18 mouse cellular contexts compared by ENCODE assay signal in the genomic region with DNA sequence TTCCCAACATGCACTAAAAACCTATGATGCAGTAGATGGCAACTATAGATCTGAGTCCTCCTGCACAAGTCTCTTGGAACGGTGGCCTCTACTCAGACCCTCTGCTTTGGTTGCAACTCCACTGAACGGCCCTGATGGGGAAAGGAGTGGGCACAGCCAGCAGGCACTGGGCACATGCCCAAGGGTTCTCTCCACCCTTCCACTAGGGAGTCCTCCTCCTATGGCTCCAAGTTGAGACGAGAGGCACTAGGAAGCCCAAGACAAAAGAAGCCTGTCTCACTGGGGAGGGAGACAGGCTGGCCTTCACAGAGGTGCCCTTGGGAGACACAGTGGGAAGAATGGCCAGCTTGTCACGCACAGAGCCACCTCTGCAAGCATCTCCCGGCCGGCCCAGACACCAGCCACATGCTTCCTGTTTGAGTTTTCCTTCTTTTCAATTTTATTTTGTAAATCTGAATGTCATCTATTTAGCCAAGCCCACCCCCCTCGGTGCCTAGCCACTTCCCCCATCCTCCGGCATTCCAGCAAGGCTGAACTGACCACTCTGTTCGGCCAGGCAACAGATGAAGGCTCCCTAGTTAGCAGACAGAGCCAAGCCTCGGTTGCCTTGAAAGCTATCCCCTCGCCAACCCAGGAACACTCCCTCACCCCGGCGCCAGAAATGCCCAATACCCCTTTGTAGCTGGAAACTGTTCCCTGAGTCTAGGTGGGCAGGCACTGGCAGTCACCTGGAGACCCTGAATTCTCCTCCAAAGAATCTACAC. TPM values are rescaled to one million over a fixed set of nuclear protein-coding genes. Genes with fewer than 3 reads are reported as not detected.
A peak's percentile ranks its signal among the peaks of the same experiment; 100 is the strongest.
DNase-seq lines count a peak whose midpoint lies in the region; ATAC-seq and TF ChIP-seq lines count a peak whose summit lies in the region.
"Had no signal": no experiment of that assay in that cellular context is flagged by ENCODE, and none has a peak within 500 bp of the region (broad histone marks: within the 10 kb centered on the region; RNA-seq: fewer than 3 reads in every experiment).

No protein-coding gene starts in this region.

- no peaks in the 10 kb centered on the region for H3K9me3 ChIP-seq in hindbrain, embryonic 10.5 days
- H3K9me3 ChIP-seq in hindbrain, embryonic 12.5 days (replicated peaks) = no peaks in the 10 kb centered on the region
- H3K9me3 ChIP-seq in midbrain, embryonic 10.5 days (replicated peaks) = no peaks in the 10 kb centered on the region
- no peaks in the 10 kb centered on the region for H3K9me3 ChIP-seq in midbrain, postnatal 0 days (ENCODE audit: low read length)
- no peaks in the 10 kb centered on the region for H3K9me3 ChIP-seq in embryonic facial prominence, embryonic 13.5 days
- H3K9me3 ChIP-seq: forebrain, embryonic 12.5 days; midbrain, embryonic 13.5 days had no signal

- WGBS in hindbrain, embryonic 10.5 days = 59% methylated on average over 13 of the region's 13 CpGs
- WGBS in hindbrain, embryonic 12.5 days = 70% methylated on average over 13 of the region's 13 CpGs
- WGBS in midbrain, embryonic 10.5 days = 71% methylated on average over 13 of the region's 13 CpGs
- 61% methylated on average over 13 of the region's 13 CpGs for WGBS in midbrain, postnatal 0 days
- WGBS in embryonic facial prominence, embryonic 13.5 days = 45% methylated on average over 13 of the region's 13 CpGs

- no peaks in the 10 kb centered on the region for H3K27me3 ChIP-seq in hindbrain, embryonic 10.5 days (ENCODE audit: insufficient read depth, poor library complexity, severe bottlenecking)
- no peaks in the 10 kb centered on the region for H3K27me3 ChIP-seq in hindbrain, embryonic 12.5 days
- H3K27me3 ChIP-seq in midbrain, embryonic 10.5 days (ENCODE audit: low read depth, poor library complexity, severe bottlenecking) = peaks cover 28% of the 10 kb centered on the region; the same call in 1 of the 2 replicates
- no peaks in the 10 kb centered on the region for H3K27me3 ChIP-seq in midbrain, postnatal 0 days (ENCODE audit: insufficient read depth, low read length)
- no peaks in the 10 kb centered on the region for H3K27me3 ChIP-seq in embryonic facial prominence, embryonic 13.5 days
- H3K27me3 ChIP-seq: forebrain, embryonic 12.5 days; midbrain, embryonic 13.5 days had no signal

- peak overlapping the region; percentile 42; the same call in 1 of the 2 replicates for H3K27ac ChIP-seq in hindbrain, embryonic 10.5 days
- H3K27ac ChIP-seq in hindbrain, embryonic 12.5 days = no peak overlapping the region
- 0 out of 2 replicates have a peak overlapping the region, but pooled peaks have one; percentile 10 for H3K27ac ChIP-seq in midbrain, embryonic 10.5 days (replicated peaks)
- no peak overlapping the region for H3K27ac ChIP-seq in midbrain, postnatal 0 days (ENCODE audit: low read depth, low read length)
- 0 out of 2 replicates have a peak overlapping the region, but pooled peaks have one; percentile 16 for H3K27ac ChIP-seq in embryonic facial prominence, embryonic 13.5 days
- H3K27ac ChIP-seq: forebrain, embryonic 12.5 days; midbrain, embryonic 13.5 days had no signal

- ATAC-seq in hindbrain, embryonic 12.5 days (ENCODE audit: low FRiP score) = no peak
- ATAC-seq in midbrain, postnatal 0 days (ENCODE audit: low FRiP score) = no peak
- ATAC-seq in embryonic facial prominence, embryonic 13.5 days (ENCODE audit: insufficient number of reproducible peaks, insufficient read depth, low FRiP score, low TSS enrichment, low read depth) = no peak
- ATAC-seq: intestine, postnatal 0 days; midbrain, embryonic 13.5 days had no signal

- no peak overlapping the region for H3K4me2 ChIP-seq in hindbrain, embryonic 12.5 days (replicated peaks)
- no peak overlapping the region for H3K4me2 ChIP-seq in midbrain, postnatal 0 days (ENCODE audit: low read depth, low read length, poor library complexity, severe bottlenecking)
- no peak overlapping the region for H3K4me2 ChIP-seq in embryonic facial prominence, embryonic 13.5 days
- H3K4me2 ChIP-seq: forebrain, embryonic 12.5 days; midbrain, embryonic 13.5 days had no signal

- peak; percentile 49 to 69 for DNase-seq in cerebellum, postnatal 10 days
- DNase-seq in cerebellum, adult 9-10 months = no peak
- DNase-seq in hindbrain, embryonic 10.5 days (ENCODE audit: low spot score) = no peak
- DNase-seq in midbrain, embryonic 10.5 days (ENCODE audit: low spot score) = no peak
- no peak for DNase-seq in midbrain, postnatal 0 days (ENCODE audit: low spot score)
- no peak for DNase-seq in thymus, postnatal 14 days
- DNase-seq: adrenal gland, postnatal 25 days; cerebellum, adult 8-10 months; heart, adult 18-20 months; kidney, postnatal 36 days; layer of hippocampus, postnatal 36 days; lung, postnatal 4 days; thymus, postnatal 4 days had no signal

- no peak overlapping the region for H3K9ac ChIP-seq in hindbrain, embryonic 12.5 days
- no peak overlapping the region for H3K9ac ChIP-seq in midbrain, postnatal 0 days (replicated peaks; ENCODE audit: low read length, poor library complexity, severe bottlenecking)
- H3K9ac ChIP-seq in embryonic facial prominence, embryonic 13.5 days = no peak overlapping the region
- H3K9ac ChIP-seq: forebrain, embryonic 12.5 days; midbrain, embryonic 13.5 days had no signal

- peaks cover 48% of the 10 kb centered on the region for H3K4me1 ChIP-seq in hindbrain, embryonic 10.5 days (replicated peaks)
- peaks cover 13% of the 10 kb centered on the region for H3K4me1 ChIP-seq in hindbrain, embryonic 12.5 days
- H3K4me1 ChIP-seq in midbrain, embryonic 10.5 days = peaks cover 31% of the 10 kb centered on the region
- 0 out of 2 replicates have a peak, but pooled peaks cover 2% of the 10 kb centered on the region for H3K4me1 ChIP-seq in midbrain, postnatal 0 days (ENCODE audit: insufficient read depth, low read length)
- peaks cover 55% of the 10 kb centered on the region for H3K4me1 ChIP-seq in embryonic facial prominence, embryonic 13.5 days

- no peak overlapping the region for H3K4me3 ChIP-seq in hindbrain, embryonic 10.5 days
- no peak overlapping the region for H3K4me3 ChIP-seq in hindbrain, embryonic 12.5 days
- H3K4me3 ChIP-seq in midbrain, embryonic 10.5 days = no peak overlapping the region
- H3K4me3 ChIP-seq in midbrain, postnatal 0 days (ENCODE audit: low read depth, low read length) = no peak overlapping the region
- H3K4me3 ChIP-seq in embryonic facial prominence, embryonic 13.5 days = no peak overlapping the region
- H3K4me3 ChIP-seq: forebrain, embryonic 12.5 days; midbrain, embryonic 13.5 days had no signal

- peaks cover 6% of the 10 kb centered on the region; the same call in 1 of the 2 replicates for H3K36me3 ChIP-seq in hindbrain, embryonic 10.5 days
- no peaks in the 10 kb centered on the region for H3K36me3 ChIP-seq in hindbrain, embryonic 12.5 days
- H3K36me3 ChIP-seq in midbrain, embryonic 10.5 days = 0 out of 2 replicates have a peak, but pooled peaks cover 4% of the 10 kb centered on the region
- H3K36me3 ChIP-seq in midbrain, postnatal 0 days (ENCODE audit: insufficient read depth, low read length) = no peaks in the 10 kb centered on the region
- H3K36me3 ChIP-seq in embryonic facial prominence, embryonic 13.5 days = peaks cover 7% of the 10 kb centered on the region; the same call in 1 of the 2 replicates
- H3K36me3 ChIP-seq: forebrain, embryonic 12.5 days; midbrain, embryonic 13.5 days had no signal

- no peak for TF ChIP-seq CTCF in midbrain, postnatal 0 days (IDR thresholded peaks at IDR 0.05)

RNA-seq across cellular contexts. Expression of gene Sh3pxd2a, which starts 49.9 kb away (rescaled TPM):
- polyA plus RNA-seq in hindbrain, embryonic 10.5 days (2016; fragmentation: Nextera tagmentation; extraction: Ambion mirVana) = 2.7 TPM in 2 replicates
- 3.9 and 5.4 TPM in 2 replicates for polyA plus RNA-seq in hindbrain, embryonic 12.5 days (2016; fragmentation: Nextera tagmentation; extraction: Ambion mirVana)
- polyA plus RNA-seq in midbrain, embryonic 10.5 days (2016; fragmentation: Nextera tagmentation; extraction: Ambion mirVana) = 1.7 TPM in 2 replicates
- total RNA-seq in midbrain, postnatal 0 days (2014; rRNA removed) = 21.0 and 27.4 TPM in 2 replicates
- 1.2 and 1.5 TPM in 2 replicates for polyA plus RNA-seq in midbrain, postnatal 0 days (2015; fragmentation: Nextera tagmentation; extraction: Ambion mirVana)
- 9.4 and 10.0 TPM in 2 replicates for polyA plus RNA-seq in embryonic facial prominence, embryonic 13.5 days (2015; fragmentation: Nextera tagmentation; extraction: Ambion mirVana)

Comparison
In these comparisons a context has a peak if more than half of its experiments do, and no peak if none do; other contexts are left out.
1. DNase-seq: peak in cerebellum, postnatal 10 days (2 of 2); none in cerebellum, adult 9-10 months (single experiment), hindbrain, embryonic 10.5 days (single experiment), midbrain, embryonic 10.5 days (single experiment), midbrain, postnatal 0 days (single experiment) and thymus, postnatal 14 days (single experiment).
2. H3K27ac ChIP-seq: peak in hindbrain, embryonic 10.5 days (single experiment), midbrain, embryonic 10.5 days (single experiment) and embryonic facial prominence, embryonic 13.5 days (single experiment); none in hindbrain, embryonic 12.5 days (single experiment) and midbrain, postnatal 0 days (single experiment).